Mouse (Mus musculus): Measurements from ENCODE around the gene Ssbp3. TPM values are rescaled to one million over a fixed set of nuclear protein-coding genes. Genes with fewer than 3 reads are reported as not detected.

Ssbp3 gene
- polyA plus RNA-seq, 1 experiment: not detected

GRCm38 (mm10) chr4:107002517-107003165 lies 92.1 kb downstream of the Ssbp3 start:
- Histone ChIP-seq H3K4me1 (ENCODE audit: control insufficient read depth, insufficient read depth, low read length) (peaks cover 12% of the 10 kb centered on the region), H3K27ac (ENCODE audit: insufficient read depth, low read depth, low read length) (no peak overlapping the region), H3K4me3 (ENCODE audit: insufficient read depth, low read depth, low read length) (no peak overlapping the region)
- 81% methylated on average over 11 of the region's 11 CpGs for WGBS
- TF ChIP-seq POLR2A (IDR thresholded peaks at IDR 0.05; ENCODE audit: insufficient read depth, low read depth, low read length) (no peak), CTCF (IDR thresholded peaks at IDR 0.05; ENCODE audit: insufficient read depth, low read depth, low read length) (no peak)

GRCm38 (mm10) chr4:107003199-107003598 lies 92.7 kb downstream of the Ssbp3 start:
- WGBS: 98% methylated on average over 2 of the region's 2 CpGs
- no peak overlapping the region for H3K4me3 ChIP-seq (ENCODE audit: insufficient read depth, low read depth, low read length)
- peaks cover 12% of the 10 kb centered on the region for H3K4me1 ChIP-seq (ENCODE audit: control insufficient read depth, insufficient read depth, low read length)
- H3K27ac ChIP-seq (ENCODE audit: insufficient read depth, low read depth, low read length): no peak overlapping the region
- TF ChIP-seq CTCF (IDR thresholded peaks at IDR 0.05; ENCODE audit: insufficient read depth, low read depth, low read length) (no peak), POLR2A (IDR thresholded peaks at IDR 0.05; ENCODE audit: insufficient read depth, low read depth, low read length) (no peak)

- H3K27ac ChIP-seq (ENCODE audit: insufficient read depth, low read depth, low read length): no peak overlapping the region
- WGBS: 93% methylated on average over 3 of the region's 3 CpGs
Observed at GRCm38 (mm10) chr4:107003786-107004185, 93.3 kb downstream of the Ssbp3 start.

DNA sequence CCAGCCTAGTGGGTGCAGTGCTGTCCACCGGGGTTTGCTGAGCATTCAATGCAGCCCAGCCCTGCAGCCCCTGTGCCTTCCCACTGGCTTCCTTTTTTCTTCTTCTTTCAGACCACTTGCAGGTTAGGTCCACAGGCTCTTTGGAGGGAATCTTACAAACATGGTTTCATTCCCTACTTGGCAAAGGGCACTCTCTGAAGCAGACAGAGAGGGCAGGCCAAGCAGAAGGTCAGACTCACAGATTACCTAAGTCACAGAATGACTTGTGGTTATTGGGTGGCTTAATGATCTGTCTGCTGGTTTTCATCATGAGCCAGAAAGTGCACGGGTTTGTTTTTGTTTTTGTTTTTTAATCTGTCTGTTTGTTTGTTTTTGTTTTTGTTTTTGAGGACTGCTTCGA lies 93.8 kb downstream of the Ssbp3 start:
- H3K27ac ChIP-seq (ENCODE audit: insufficient read depth, low read depth, low read length): no peak overlapping the region
- WGBS: 80% methylated on average over 3 of the region's 3 CpGs
- H3K4me3 ChIP-seq (ENCODE audit: insufficient read depth, low read depth, low read length): no peak overlapping the region
- peaks cover 12% of the 10 kb centered on the region for H3K4me1 ChIP-seq (ENCODE audit: control insufficient read depth, insufficient read depth, low read length)
- no peak for TF ChIP-seq CTCF (IDR thresholded peaks at IDR 0.05; ENCODE audit: insufficient read depth, low read depth, low read length)
- no peak for TF ChIP-seq POLR2A (IDR thresholded peaks at IDR 0.05; ENCODE audit: insufficient read depth, low read depth, low read length)

More at GRCm38 (mm10) chr4:107003786-107004185, 93.3 kb downstream of the Ssbp3 start:
- Histone ChIP-seq H3K4me3 (ENCODE audit: insufficient read depth, low read depth, low read length) (no peak overlapping the region), H3K4me1 (ENCODE audit: control insufficient read depth, insufficient read depth, low read length) (peaks cover 12% of the 10 kb centered on the region)
- TF ChIP-seq CTCF (IDR thresholded peaks at IDR 0.05; ENCODE audit: insufficient read depth, low read depth, low read length): no peak
- TF ChIP-seq POLR2A (IDR thresholded peaks at IDR 0.05; ENCODE audit: insufficient read depth, low read depth, low read length): no peak

- no peak overlapping the region for H3K27ac ChIP-seq (ENCODE audit: insufficient read depth, low read depth, low read length)
- WGBS: 88% methylated on average over 5 of the region's 5 CpGs
- no peak overlapping the region for H3K4me3 ChIP-seq (ENCODE audit: insufficient read depth, low read depth, low read length)
- TF ChIP-seq POLR2A (IDR thresholded peaks at IDR 0.05; ENCODE audit: insufficient read depth, low read depth, low read length): no peak
- no peak for TF ChIP-seq CTCF (IDR thresholded peaks at IDR 0.05; ENCODE audit: insufficient read depth, low read depth, low read length)
- H3K4me1 ChIP-seq (ENCODE audit: control insufficient read depth, insufficient read depth, low read length): peaks cover 12% of the 10 kb centered on the region
Observed at GRCm38 (mm10) chr4:107005166-107005565, 94.7 kb downstream of the Ssbp3 start.

- WGBS: 89% methylated on average over 4 of the region's 4 CpGs
- H3K4me3 ChIP-seq (ENCODE audit: insufficient read depth, low read depth, low read length): no peak overlapping the region
- H3K4me1 ChIP-seq (ENCODE audit: control insufficient read depth, insufficient read depth, low read length): peaks cover 12% of the 10 kb centered on the region
- TF ChIP-seq POLR2A (IDR thresholded peaks at IDR 0.05; ENCODE audit: insufficient read depth, low read depth, low read length) (no peak), CTCF (IDR thresholded peaks at IDR 0.05; ENCODE audit: insufficient read depth, low read depth, low read length) (no peak)
- H3K27ac ChIP-seq (ENCODE audit: insufficient read depth, low read depth, low read length): no peak overlapping the region
Observed at GRCm38 (mm10) chr4:107006229-107006628, 95.7 kb downstream of the Ssbp3 start.

- no peak overlapping the region for H3K4me3 ChIP-seq (ENCODE audit: insufficient read depth, low read depth, low read length)
- TF ChIP-seq CTCF (IDR thresholded peaks at IDR 0.05; ENCODE audit: insufficient read depth, low read depth, low read length) (no peak), POLR2A (IDR thresholded peaks at IDR 0.05; ENCODE audit: insufficient read depth, low read depth, low read length) (no peak)
- WGBS: 97% methylated on average over 6 of the region's 6 CpGs
- peaks cover 8% of the 10 kb centered on the region; the same call in 1 of the 2 replicates for H3K4me1 ChIP-seq (ENCODE audit: control insufficient read depth, insufficient read depth, low read length)
- no peak overlapping the region for H3K27ac ChIP-seq (ENCODE audit: insufficient read depth, low read depth, low read length)
Observed at GRCm38 (mm10) chr4:107006807-107007206, 96.3 kb downstream of the Ssbp3 start.

DNA sequence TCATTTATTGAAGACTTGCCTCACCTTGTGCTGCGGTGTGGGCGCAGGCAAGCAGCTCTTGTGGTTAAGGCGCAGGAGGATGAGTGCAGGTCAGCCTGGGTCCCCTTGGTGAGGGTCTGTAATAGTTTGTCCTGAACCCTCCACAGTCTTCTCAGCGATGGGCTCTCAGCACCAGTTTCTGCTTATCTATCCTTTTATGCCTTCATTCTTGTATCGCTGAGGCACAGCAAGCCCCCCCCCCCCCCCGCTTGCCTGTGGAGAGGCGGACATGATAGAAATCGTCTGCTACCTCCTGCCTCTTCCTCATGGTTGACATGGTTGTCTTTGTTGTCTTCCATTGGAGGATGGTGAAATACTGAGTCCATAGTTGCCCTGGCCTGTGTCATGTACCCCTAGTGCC lies 96.9 kb downstream of the Ssbp3 start:
- 98% methylated on average over 8 of the region's 8 CpGs for WGBS

GRCm38 (mm10) chr4:107008161-107008560 lies 97.7 kb downstream of the Ssbp3 start:
- TF ChIP-seq CTCF (IDR thresholded peaks at IDR 0.05; ENCODE audit: insufficient read depth, low read depth, low read length) (no peak), POLR2A (IDR thresholded peaks at IDR 0.05; ENCODE audit: insufficient read depth, low read depth, low read length) (no peak)
- Histone ChIP-seq H3K4me3 (ENCODE audit: insufficient read depth, low read depth, low read length) (no peak overlapping the region), H3K4me1 (ENCODE audit: control insufficient read depth, insufficient read depth, low read length) (peaks cover 4% of the 10 kb centered on the region; the same call in 1 of the 2 replicates), H3K27ac (ENCODE audit: insufficient read depth, low read depth, low read length) (no peak overlapping the region)
- WGBS: 98% methylated on average over 2 of the region's 2 CpGs

More for the DNA sequence above, 96.9 kb downstream of the Ssbp3 start:
- no peak overlapping the region for H3K27ac ChIP-seq (ENCODE audit: insufficient read depth, low read depth, low read length)
- peaks cover 4% of the 10 kb centered on the region; the same call in 1 of the 2 replicates for H3K4me1 ChIP-seq (ENCODE audit: control insufficient read depth, insufficient read depth, low read length)
- no peak overlapping the region for H3K4me3 ChIP-seq (ENCODE audit: insufficient read depth, low read depth, low read length)
- TF ChIP-seq CTCF (IDR thresholded peaks at IDR 0.05; ENCODE audit: insufficient read depth, low read depth, low read length) (no peak), POLR2A (IDR thresholded peaks at IDR 0.05; ENCODE audit: insufficient read depth, low read depth, low read length) (no peak)
